Mouse (Mus musculus): ENCODE results near the gene Gm10912. TPM values are rescaled to one million over a fixed set of nuclear protein-coding genes. Genes with fewer than 3 reads are reported as not detected.
"Not testable (repeated sequence)": the region's sequence is repeated elsewhere in the genome, so short reads cannot be mapped to it uniquely, and the experiment has no call there.

The Gm10912 gene
- polyA plus RNA-seq, 1 experiment from 2014 or later, result not detected

- WGBS, result 50% methylated on average over 1 of the region's 1 CpGs
Measured at GRCm38 (mm10) chr2:104099946-104100345, 34.3 kb downstream of the Gm10912 start.

GRCm38 (mm10) chr2:104104800-104105199, 39.2 kb downstream of the Gm10912 start:
- H3K4me2 ChIP-seq (ENCODE audit: low read depth, low read length), result no peak overlapping the region
- ATAC-seq (ENCODE audit: insufficient read depth, low FRiP score), result no peak

More at GRCm38 (mm10) chr2:104099946-104100345, 34.3 kb downstream of the Gm10912 start:
- H3K4me3 ChIP-seq (replicated peaks; ENCODE audit: low read length), result no peak overlapping the region
- H3K9ac ChIP-seq (ENCODE audit: low read length), result no peak overlapping the region
- H3K27me3 ChIP-seq (ENCODE audit: control insufficient read depth, insufficient read depth, low read length), result no peaks in the 10 kb centered on the region
- H3K36me3 ChIP-seq (ENCODE audit: control insufficient read depth, insufficient read depth, low read length), result no peaks in the 10 kb centered on the region
- peaks cover 11% of the 10 kb centered on the region; the same call in 1 of the 2 replicates for H3K4me1 ChIP-seq (ENCODE audit: control insufficient read depth, insufficient read depth, low read length)
- no peak overlapping the region for H3K27ac ChIP-seq (ENCODE audit: low read length)
- H3K4me2 ChIP-seq (ENCODE audit: low read depth, low read length), result no peak overlapping the region
- ATAC-seq (ENCODE audit: insufficient read depth, low FRiP score), result no peak
- H3K9me3 ChIP-seq (replicated peaks; ENCODE audit: control insufficient read depth, low read length), result no peaks in the 10 kb centered on the region

DNA sequence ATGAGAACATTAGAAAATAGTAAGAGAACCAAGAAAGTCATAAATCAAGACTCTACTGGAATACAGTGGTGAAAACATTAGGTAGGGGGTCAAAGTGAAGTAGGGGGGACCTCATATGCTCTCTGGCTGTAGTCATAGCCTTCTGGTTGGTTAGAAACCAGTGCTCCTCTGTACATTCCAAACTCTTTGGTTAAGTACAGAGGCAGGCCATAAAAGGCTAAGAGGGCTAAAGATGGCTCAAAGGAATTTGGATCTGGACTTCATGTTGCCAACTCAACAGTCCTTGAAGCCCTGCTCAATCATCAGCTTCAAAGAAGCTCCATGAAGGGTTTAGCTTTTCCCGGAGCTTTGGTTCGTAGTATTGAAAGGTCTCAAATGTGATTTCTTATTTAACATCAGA, 43.4 kb downstream of the Gm10912 start:
- H3K4me2 ChIP-seq (ENCODE audit: low read depth, low read length); H3K9me3 ChIP-seq (replicated peaks; ENCODE audit: control insufficient read depth, low read length); H3K4me1 ChIP-seq (ENCODE audit: control insufficient read depth, insufficient read depth, low read length); H3K4me3 ChIP-seq (replicated peaks; ENCODE audit: low read length); H3K27me3 ChIP-seq (ENCODE audit: control insufficient read depth, insufficient read depth, low read length); ATAC-seq (ENCODE audit: insufficient read depth, low FRiP score); H3K27ac ChIP-seq (ENCODE audit: low read length); H3K9ac ChIP-seq (ENCODE audit: low read length); H3K36me3 ChIP-seq (ENCODE audit: control insufficient read depth, insufficient read depth, low read length): not testable (repeated sequence)
- 79% methylated on average over 2 of the region's 2 CpGs for WGBS

More at GRCm38 (mm10) chr2:104104800-104105199, 39.2 kb downstream of the Gm10912 start:
- H3K4me1 ChIP-seq (ENCODE audit: control insufficient read depth, insufficient read depth, low read length), result no peaks in the 10 kb centered on the region
- H3K27ac ChIP-seq (ENCODE audit: low read length), result no peak overlapping the region
- H3K4me3 ChIP-seq (replicated peaks; ENCODE audit: low read length), result no peak overlapping the region
- WGBS, result 84% methylated on average over 6 of the region's 6 CpGs
- no peaks in the 10 kb centered on the region for H3K27me3 ChIP-seq (ENCODE audit: control insufficient read depth, insufficient read depth, low read length)
- H3K9ac ChIP-seq (ENCODE audit: low read length), result no peak overlapping the region
- H3K36me3 ChIP-seq (ENCODE audit: control insufficient read depth, insufficient read depth, low read length), result no peaks in the 10 kb centered on the region
- H3K9me3 ChIP-seq (replicated peaks; ENCODE audit: control insufficient read depth, low read length), result no peaks in the 10 kb centered on the region

DNA sequence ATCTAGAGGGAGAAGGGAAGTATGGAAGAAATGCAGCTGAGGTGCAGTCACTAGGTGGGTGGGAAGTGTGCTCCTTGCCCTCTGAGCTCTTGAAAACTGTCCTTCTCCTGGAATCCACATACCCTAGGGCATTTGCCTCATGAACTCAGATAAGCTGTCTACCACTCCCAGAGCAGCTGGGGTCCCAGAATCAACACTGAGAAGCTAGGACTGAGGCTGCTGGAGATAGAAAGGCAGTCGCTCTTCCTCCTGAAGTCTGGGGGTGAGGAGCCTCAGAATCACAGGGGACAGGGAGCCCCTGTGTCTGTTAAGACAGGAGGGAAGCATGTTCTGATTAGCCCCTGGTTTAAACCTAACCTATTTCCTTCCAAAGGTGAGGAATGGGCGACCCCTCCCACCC, 43.9 kb downstream of the Gm10912 start:
- WGBS, result 60% methylated on average over 2 of the region's 2 CpGs
- Histone ChIP-seq H3K36me3 (ENCODE audit: control insufficient read depth, insufficient read depth, low read length) (no peaks in the 10 kb centered on the region), H3K9ac (ENCODE audit: low read length) (no peak overlapping the region), H3K27ac (ENCODE audit: low read length) (no peak overlapping the region), H3K4me1 (ENCODE audit: control insufficient read depth, insufficient read depth, low read length) (no peaks in the 10 kb centered on the region), H3K4me2 (ENCODE audit: low read depth, low read length) (no peak overlapping the region), H3K4me3 (replicated peaks; ENCODE audit: low read length) (no peak overlapping the region), H3K9me3 (replicated peaks; ENCODE audit: control insufficient read depth, low read length) (no peaks in the 10 kb centered on the region), H3K27me3 (ENCODE audit: control insufficient read depth, insufficient read depth, low read length) (no peaks in the 10 kb centered on the region)
- ATAC-seq (ENCODE audit: insufficient read depth, low FRiP score), result no peak

DNA sequence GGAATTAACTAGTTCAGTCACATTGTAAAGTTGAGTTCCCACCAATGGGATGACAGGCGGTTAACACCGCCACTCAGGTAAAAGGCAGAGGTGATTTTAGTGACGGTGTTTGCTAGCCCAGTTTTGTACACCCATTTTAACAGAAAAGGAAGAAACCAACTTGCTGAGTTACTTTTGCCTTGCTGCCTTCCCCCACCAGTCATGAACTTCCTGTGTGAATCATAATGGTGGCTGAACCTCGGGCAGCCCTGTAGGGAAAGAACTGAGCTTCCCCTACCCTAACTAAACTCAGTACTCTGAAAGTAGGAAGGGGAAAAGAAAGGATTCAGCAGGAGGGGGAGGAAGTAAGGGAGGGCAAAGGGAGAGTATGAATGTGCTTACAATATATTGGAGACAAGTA, 44.4 kb downstream of the Gm10912 start:
- no peaks in the 10 kb centered on the region for H3K27me3 ChIP-seq (ENCODE audit: control insufficient read depth, insufficient read depth, low read length)
- no peak for ATAC-seq (ENCODE audit: insufficient read depth, low FRiP score)
- no peaks in the 10 kb centered on the region for H3K9me3 ChIP-seq (replicated peaks; ENCODE audit: control insufficient read depth, low read length)
- H3K27ac ChIP-seq (ENCODE audit: low read length), result no peak overlapping the region
- H3K36me3 ChIP-seq (ENCODE audit: control insufficient read depth, insufficient read depth, low read length), result no peaks in the 10 kb centered on the region
- no peak overlapping the region for H3K4me2 ChIP-seq (ENCODE audit: low read depth, low read length)
- WGBS, result 84% methylated on average over 4 of the region's 4 CpGs
- H3K9ac ChIP-seq (ENCODE audit: low read length), result no peak overlapping the region
- H3K4me1 ChIP-seq (ENCODE audit: control insufficient read depth, insufficient read depth, low read length), result no peaks in the 10 kb centered on the region
- H3K4me3 ChIP-seq (replicated peaks; ENCODE audit: low read length), result no peak overlapping the region

- H3K27ac ChIP-seq (ENCODE audit: low read length); H3K27me3 ChIP-seq (ENCODE audit: control insufficient read depth, insufficient read depth, low read length); H3K4me1 ChIP-seq (ENCODE audit: control insufficient read depth, insufficient read depth, low read length); H3K9me3 ChIP-seq (replicated peaks; ENCODE audit: control insufficient read depth, low read length); ATAC-seq (ENCODE audit: insufficient read depth, low FRiP score); H3K9ac ChIP-seq (ENCODE audit: low read length); H3K36me3 ChIP-seq (ENCODE audit: control insufficient read depth, insufficient read depth, low read length); H3K4me2 ChIP-seq (ENCODE audit: low read depth, low read length); H3K4me3 ChIP-seq (replicated peaks; ENCODE audit: low read length): not testable (repeated sequence)
- WGBS, result no CpG with 5 or more reads among the region's 1 CpGs
Measured at GRCm38 (mm10) chr2:104111170-104111797, 45.7 kb downstream of the Gm10912 start.

- not testable (repeated sequence) for ATAC-seq (ENCODE audit: insufficient read depth, low FRiP score)
Measured at GRCm38 (mm10) chr2:104113563-104113962, 47.9 kb downstream of the Gm10912 start.

GRCm38 (mm10) chr2:104114898-104115297, 49.3 kb downstream of the Gm10912 start:
- no peak for ATAC-seq (ENCODE audit: insufficient read depth, low FRiP score)
- Histone ChIP-seq H3K4me1 (ENCODE audit: control insufficient read depth, insufficient read depth, low read length) (no peaks in the 10 kb centered on the region), H3K9me3 (replicated peaks; ENCODE audit: control insufficient read depth, low read length) (no peaks in the 10 kb centered on the region), H3K36me3 (ENCODE audit: control insufficient read depth, insufficient read depth, low read length) (no peaks in the 10 kb centered on the region), H3K27ac (ENCODE audit: low read length) (no peak overlapping the region), H3K4me3 (replicated peaks; ENCODE audit: low read length) (no peak overlapping the region), H3K9ac (ENCODE audit: low read length) (no peak overlapping the region), H3K4me2 (ENCODE audit: low read depth, low read length) (no peak overlapping the region), H3K27me3 (ENCODE audit: control insufficient read depth, insufficient read depth, low read length) (no peaks in the 10 kb centered on the region)
- 79% methylated on average over 3 of the region's 3 CpGs for WGBS

More at GRCm38 (mm10) chr2:104113563-104113962, 47.9 kb downstream of the Gm10912 start:
- H3K27ac ChIP-seq (ENCODE audit: low read length); H3K36me3 ChIP-seq (ENCODE audit: control insufficient read depth, insufficient read depth, low read length); H3K4me2 ChIP-seq (ENCODE audit: low read depth, low read length); H3K4me3 ChIP-seq (replicated peaks; ENCODE audit: low read length); H3K9ac ChIP-seq (ENCODE audit: low read length); H3K4me1 ChIP-seq (ENCODE audit: control insufficient read depth, insufficient read depth, low read length); H3K27me3 ChIP-seq (ENCODE audit: control insufficient read depth, insufficient read depth, low read length); H3K9me3 ChIP-seq (replicated peaks; ENCODE audit: control insufficient read depth, low read length): not testable (repeated sequence)
